Mouse (Mus musculus): ENCODE measurements around the gene Asphd2. TPM values are rescaled to one million over a fixed set of nuclear protein-coding genes. Genes with fewer than 3 reads are reported as not detected.

Gene Asphd2
- total and polyA plus RNA-seq, 3 experiments: 0.16 TPM; not detected in 2

- Histone ChIP-seq H3K27me3 (ENCODE audit: insufficient read depth, low read length) (no peaks in the 10 kb centered on the region), H3K4me3 (ENCODE audit: low read depth, low read length) (peak within 1 kb of the TSS; percentile 91), H3K4me1 (ENCODE audit: insufficient read depth, low read depth, low read length) (peaks cover 71% of the 10 kb centered on the region), H3K9me3 (replicated peaks) (no peaks in the 10 kb centered on the region), H3K36me3 (replicated peaks) (peaks cover 71% of the 10 kb centered on the region)
- DNase-seq (ENCODE audit: low spot score) (peak; percentile 81), ATAC-seq (ENCODE audit: extremely low read depth, insufficient number of reproducible peaks, low FRiP score, poor library complexity, severe bottlenecking) (peak; percentile 34; the same call in 1 of the 2 replicates)
- no peak for TF ChIP-seq GATA1 (IDR thresholded peaks at IDR 0.05; ENCODE audit: borderline replicate concordance, low read length)
- no peak for TF ChIP-seq CTCF (IDR thresholded peaks at IDR 0.05; ENCODE audit: low read depth, low read length)
- TF ChIP-seq TAL1 (conservative IDR thresholded peaks at IDR 0.05; ENCODE audit: low read depth, low read length): no peak
- TF ChIP-seq POLR2AphosphoS5 (IDR thresholded peaks at IDR 0.05; ENCODE audit: insufficient replicate concordance, low read depth, low read length): no peak
- no peak for TF ChIP-seq GATA2 (IDR thresholded peaks at IDR 0.05; ENCODE audit: borderline replicate concordance, low read depth, low read length)
Measured at GRCm38 (mm10) chr5:112342463-112343204, 52.0 kb downstream of the Asphd2 start, which contains the start of the genes Srrd and Hps4. Srrd (minus strand) TSS chr5:112343040. Hps4 (plus strand) TSS chr5:112343083.

- H3K27me3 ChIP-seq (ENCODE audit: insufficient read depth, low read length): no peaks in the 10 kb centered on the region; the same call in 1 of the 2 replicates
- TF ChIP-seq TAL1 (conservative IDR thresholded peaks at IDR 0.05; ENCODE audit: low read depth, low read length) (no peak), GATA2 (IDR thresholded peaks at IDR 0.05; ENCODE audit: borderline replicate concordance, low read depth, low read length) (no peak), CTCF (IDR thresholded peaks at IDR 0.05; ENCODE audit: low read depth, low read length) (no peak), POLR2AphosphoS5 (IDR thresholded peaks at IDR 0.05; ENCODE audit: insufficient replicate concordance, low read depth, low read length) (no peak), GATA1 (IDR thresholded peaks at IDR 0.05; ENCODE audit: borderline replicate concordance, low read length) (no peak)
- ATAC-seq (ENCODE audit: extremely low read depth, insufficient number of reproducible peaks, low FRiP score, poor library complexity, severe bottlenecking) (no peak), DNase-seq (ENCODE audit: low spot score) (no peak)
- H3K9me3 ChIP-seq (replicated peaks): peaks cover 5% of the 10 kb centered on the region; the same call in 1 of the 2 replicates
- peaks cover 72% of the 10 kb centered on the region for H3K36me3 ChIP-seq (replicated peaks)
- no peak overlapping the region for H3K4me3 ChIP-seq (ENCODE audit: low read depth, low read length)
- H3K4me1 ChIP-seq (ENCODE audit: insufficient read depth, low read depth, low read length): peaks cover 59% of the 10 kb centered on the region
Measured at GRCm38 (mm10) chr5:112339215-112339614, 55.5 kb downstream of the Asphd2 start.

GRCm38 (mm10) chr5:112337004-112337403 is 57.7 kb downstream of the Asphd2 start:
- Histone ChIP-seq H3K36me3 (replicated peaks) (peaks cover 95% of the 10 kb centered on the region), H3K9me3 (replicated peaks) (peaks cover 5% of the 10 kb centered on the region; the same call in 1 of the 2 replicates), H3K27me3 (ENCODE audit: insufficient read depth, low read length) (no peaks in the 10 kb centered on the region; the same call in 1 of the 2 replicates), H3K4me1 (ENCODE audit: insufficient read depth, low read depth, low read length) (peaks cover 47% of the 10 kb centered on the region), H3K4me3 (ENCODE audit: low read depth, low read length) (no peak overlapping the region)
- no peak for ATAC-seq (ENCODE audit: extremely low read depth, insufficient number of reproducible peaks, low FRiP score, poor library complexity, severe bottlenecking)
- no peak for DNase-seq (ENCODE audit: low spot score)
- TF ChIP-seq GATA1 (IDR thresholded peaks at IDR 0.05; ENCODE audit: borderline replicate concordance, low read length) (no peak), GATA2 (IDR thresholded peaks at IDR 0.05; ENCODE audit: borderline replicate concordance, low read depth, low read length) (no peak), POLR2AphosphoS5 (IDR thresholded peaks at IDR 0.05; ENCODE audit: insufficient replicate concordance, low read depth, low read length) (no peak), TAL1 (conservative IDR thresholded peaks at IDR 0.05; ENCODE audit: low read depth, low read length) (no peak), CTCF (IDR thresholded peaks at IDR 0.05; ENCODE audit: low read depth, low read length) (no peak)

- DNase-seq (ENCODE audit: low spot score) (peak; percentile 40), ATAC-seq (ENCODE audit: extremely low read depth, insufficient number of reproducible peaks, low FRiP score, poor library complexity, severe bottlenecking) (peak; percentile 43)
- no peak for TF ChIP-seq GATA2 (IDR thresholded peaks at IDR 0.05; ENCODE audit: borderline replicate concordance, low read depth, low read length)
- TF ChIP-seq CTCF (IDR thresholded peaks at IDR 0.05; ENCODE audit: low read depth, low read length): peak; percentile 51; the same call in 1 of the 2 replicates
- no peak overlapping the region for H3K4me3 ChIP-seq (ENCODE audit: low read depth, low read length)
- peaks cover 99% of the 10 kb centered on the region for H3K36me3 ChIP-seq (replicated peaks)
- H3K4me1 ChIP-seq (ENCODE audit: insufficient read depth, low read depth, low read length): peaks cover 39% of the 10 kb centered on the region
- no peaks in the 10 kb centered on the region; the same call in 1 of the 2 replicates for H3K27me3 ChIP-seq (ENCODE audit: insufficient read depth, low read length)
- peaks cover 5% of the 10 kb centered on the region; the same call in 1 of the 2 replicates for H3K9me3 ChIP-seq (replicated peaks)
Measured at GRCm38 (mm10) chr5:112335473-112335872, 59.2 kb downstream of the Asphd2 start.

Other genes with a start within 250 kb of the Asphd2 start
- gene Cryba4, start 142.3 kb downstream of the Asphd2 start, total RNA-seq (2014; fragmentation: Nextera tagmentation): not detected in 2 replicates
- 0.98 TPM in 1 of 2 replicates, not detected in the other for gene Cryba4, start 142.3 kb downstream of the Asphd2 start, total RNA-seq (2017)
- gene Cryba4, start 142.3 kb downstream of the Asphd2 start, polyA plus RNA-seq (2012): 0.43 and 0.63 TPM in 2 replicates
- not detected in 2 replicates for gene Crybb1, start 139.1 kb downstream of the Asphd2 start, total RNA-seq (2014; fragmentation: Nextera tagmentation)
- not detected in 2 replicates for gene Crybb1, start 139.1 kb downstream of the Asphd2 start, total RNA-seq (2017)
- gene Crybb1, start 139.1 kb downstream of the Asphd2 start, polyA plus RNA-seq (2012): 0.14 TPM in 1 of 2 replicates, not detected in the other
- gene Tpst2, start 118.2 kb downstream of the Asphd2 start, total RNA-seq (2014; fragmentation: Nextera tagmentation): 43.7 and 55.7 TPM in 2 replicates
- 32.9 and 37.3 TPM in 2 replicates for gene Tpst2, start 118.2 kb downstream of the Asphd2 start, total RNA-seq (2017)
- 103 and 156 TPM in 2 replicates for gene Tpst2, start 118.2 kb downstream of the Asphd2 start, polyA plus RNA-seq (2012)
- gene Tfip11, start 68.5 kb downstream of the Asphd2 start, total RNA-seq (2014; fragmentation: Nextera tagmentation): 19.4 and 21.7 TPM in 2 replicates
- 14.9 and 19.4 TPM in 2 replicates for gene Tfip11, start 68.5 kb downstream of the Asphd2 start, total RNA-seq (2017)
- gene Tfip11, start 68.5 kb downstream of the Asphd2 start, polyA plus RNA-seq (2012): 54.1 and 58.2 TPM in 2 replicates
- 28.0 and 49.0 TPM in 2 replicates for gene Srrd, start 51.8 kb downstream of the Asphd2 start, total RNA-seq (2014; fragmentation: Nextera tagmentation)
- 18.5 and 28.7 TPM in 2 replicates for gene Srrd, start 51.8 kb downstream of the Asphd2 start, total RNA-seq (2017)
- 21.3 and 27.5 TPM in 2 replicates for gene Srrd, start 51.8 kb downstream of the Asphd2 start, polyA plus RNA-seq (2012)
- 31.7 and 33.8 TPM in 2 replicates for gene Hps4, start 51.8 kb downstream of the Asphd2 start, total RNA-seq (2014; fragmentation: Nextera tagmentation)
- 16.7 and 21.5 TPM in 2 replicates for gene Hps4, start 51.8 kb downstream of the Asphd2 start, total RNA-seq (2017)
- 40.7 and 47.7 TPM in 2 replicates for gene Hps4, start 51.8 kb downstream of the Asphd2 start, polyA plus RNA-seq (2012)
- not detected in 2 replicates for gene Gm6583, start 38.8 kb downstream of the Asphd2 start, total RNA-seq (2014; fragmentation: Nextera tagmentation)
- not detected in 2 replicates for gene Gm6583, start 38.8 kb downstream of the Asphd2 start, total RNA-seq (2017)
- gene Gm6583, start 38.8 kb downstream of the Asphd2 start, polyA plus RNA-seq (2012): not detected in 2 replicates
- gene Gm6588, start 54.6 kb upstream of the Asphd2 start, total RNA-seq (2014; fragmentation: Nextera tagmentation): not detected in 2 replicates
- 0.16 TPM in 1 of 2 replicates, not detected in the other for gene Gm6588, start 54.6 kb upstream of the Asphd2 start, total RNA-seq (2017)
- not detected in 2 replicates for gene Gm6588, start 54.6 kb upstream of the Asphd2 start, polyA plus RNA-seq (2012)
- not detected in 2 replicates for gene Sez6l, start 182.3 kb upstream of the Asphd2 start, total RNA-seq (2014; fragmentation: Nextera tagmentation)
- 0.06 and 0.11 TPM in 2 replicates for gene Sez6l, start 182.3 kb upstream of the Asphd2 start, total RNA-seq (2017)
- 0.01 TPM in 1 of 2 replicates, not detected in the other for gene Sez6l, start 182.3 kb upstream of the Asphd2 start, polyA plus RNA-seq (2012)

Measured in G1E (cell line).